In the genomic region with DNA sequence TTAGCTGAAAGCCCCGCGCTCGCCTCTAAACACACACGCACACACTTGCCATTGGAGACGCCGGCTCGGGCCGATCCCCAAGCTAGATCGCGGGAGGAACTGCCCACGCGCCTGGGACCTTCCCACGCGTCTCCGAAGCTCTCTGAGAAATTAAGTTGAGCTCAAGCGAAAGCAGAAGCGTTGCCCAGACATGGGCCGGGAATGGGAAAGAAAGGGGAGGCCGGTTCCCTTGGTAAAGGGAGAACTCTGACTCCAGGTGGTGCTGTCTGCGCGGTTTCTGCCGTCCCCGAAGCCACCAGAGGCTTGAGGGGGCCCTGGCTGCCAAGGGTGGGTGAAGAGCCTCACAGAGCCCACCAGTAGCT, we compare ENCODE assay signal across 8 mouse cellular contexts. TPM values are rescaled to one million over a fixed set of nuclear protein-coding genes. Genes with fewer than 3 reads are reported as not detected.
A peak's percentile ranks its signal among the peaks of the same experiment; 100 is the strongest.
DNase-seq lines count a peak whose midpoint lies in the region; ATAC-seq and TF ChIP-seq lines count a peak whose summit lies in the region.

TSS of gene Sulf2 (minus strand) at position 210 of the 362 bp plus-strand sequence.

- TF ChIP-seq POLR2A in ES-Bruce4 (IDR thresholded peaks at IDR 0.05; ENCODE audit: insufficient read depth, low read length): no peak

- DNase-seq in cerebellum, adult 9-11 months: peak; percentile 14
- DNase-seq in frontal cortex, postnatal 14 days (ENCODE audit: low spot score in 2 of 2): peak; percentile 67 to 71
- peak; percentile 85 for DNase-seq in hindbrain, embryonic 10.5 days (ENCODE audit: low spot score)
- peak; percentile 74 to 84 for DNase-seq in layer of hippocampus, postnatal 10 days (ENCODE audit: low spot score in 2 of 2)
- DNase-seq in ovary, postnatal 10 days (ENCODE audit: low spot score): peak; percentile 48
- DNase-seq in urinary bladder, postnatal 14 days (ENCODE audit: low spot score): peak; percentile 75

- H3K4me1 ChIP-seq in ES-Bruce4 (ENCODE audit: control insufficient read depth, insufficient read depth, low read length): peaks cover 18% of the 10 kb centered on the region
- H3K4me1 ChIP-seq in hindbrain, embryonic 10.5 days (replicated peaks): peaks cover 73% of the 10 kb centered on the region
- peaks cover 43% of the 10 kb centered on the region for H3K4me1 ChIP-seq in lung, embryonic 16.5 days (replicated peaks; ENCODE audit: control insufficient read depth, insufficient read depth, low read length)

- peak within 1 kb of the TSS; percentile 87 for H3K4me3 ChIP-seq in ES-Bruce4 (ENCODE audit: low read depth, low read length)
- peak within 1 kb of the TSS; percentile 82 for H3K4me3 ChIP-seq in hindbrain, embryonic 10.5 days
- peak within 1 kb of the TSS; percentile 66 for H3K4me3 ChIP-seq in lung, embryonic 16.5 days (ENCODE audit: low read length)

- H3K4me2 ChIP-seq in lung, embryonic 16.5 days (ENCODE audit: low read depth, low read length): peak within 1 kb of the TSS; percentile 100

- WGBS in hindbrain, embryonic 10.5 days: under 1% methylated on average over 23 of the region's 23 CpGs
- WGBS in lung, embryonic 16.5 days: under 1% methylated on average over 23 of the region's 23 CpGs

- TF ChIP-seq CTCF in ES-Bruce4 (IDR thresholded peaks at IDR 0.05; ENCODE audit: low read depth, low read length): peak; percentile 46

- peak within 1 kb of the TSS; percentile 99 for H3K27ac ChIP-seq in ES-Bruce4 (ENCODE audit: insufficient read depth, low read length)
- peak within 1 kb of the TSS; percentile 97 for H3K27ac ChIP-seq in hindbrain, embryonic 10.5 days
- peak within 1 kb of the TSS; percentile 51 for H3K27ac ChIP-seq in lung, embryonic 16.5 days (ENCODE audit: low read length)

- peak within 1 kb of the TSS; percentile 100 for H3K9ac ChIP-seq in ES-Bruce4 (ENCODE audit: low read depth, poor library complexity, severe bottlenecking)
- peak within 1 kb of the TSS; percentile 71 for H3K9ac ChIP-seq in lung, embryonic 16.5 days (ENCODE audit: low read length)

- peak; percentile 56 for ATAC-seq in lung, embryonic 16.5 days (ENCODE audit: low read depth)

- TF ChIP-seq EP300 in ES-Bruce4 (IDR thresholded peaks at IDR 0.05; ENCODE audit: insufficient read depth, low read depth, low read length): no peak

- no peaks in the 10 kb centered on the region for H3K9me3 ChIP-seq in ES-Bruce4 (replicated peaks; ENCODE audit: control insufficient read depth, insufficient read depth, low read length, poor library complexity, severe bottlenecking)
- H3K9me3 ChIP-seq in hindbrain, embryonic 10.5 days: peaks cover 3% of the 10 kb centered on the region; the same call in 1 of the 2 replicates
- no peaks in the 10 kb centered on the region for H3K9me3 ChIP-seq in lung, embryonic 16.5 days (ENCODE audit: control insufficient read depth, low read length)

- H3K27me3 ChIP-seq in ES-Bruce4 (ENCODE audit: control insufficient read depth, insufficient read depth, low read length, poor library complexity, severe bottlenecking): no peaks in the 10 kb centered on the region
- peaks cover 32% of the 10 kb centered on the region for H3K27me3 ChIP-seq in hindbrain, embryonic 10.5 days (ENCODE audit: insufficient read depth, poor library complexity, severe bottlenecking)
- peaks cover 26% of the 10 kb centered on the region for H3K27me3 ChIP-seq in lung, embryonic 16.5 days (ENCODE audit: control insufficient read depth, insufficient read depth, low read depth, low read length)

- H3K36me3 ChIP-seq in ES-Bruce4 (ENCODE audit: control insufficient read depth, insufficient read depth, low read length, poor library complexity, severe bottlenecking): no peaks in the 10 kb centered on the region
- peaks cover 11% of the 10 kb centered on the region; the same call in 1 of the 2 replicates for H3K36me3 ChIP-seq in hindbrain, embryonic 10.5 days
- H3K36me3 ChIP-seq in lung, embryonic 16.5 days (ENCODE audit: control insufficient read depth, insufficient read depth, low read length): no peaks in the 10 kb centered on the region

RNA-seq across cellular contexts. Expression of gene Sulf2, which starts in this region (rescaled TPM):
- 116 and 119 TPM in 2 replicates for polyA plus RNA-seq in ES-Bruce4 (2011; ENCODE audit: insufficient read depth, insufficient read length, low read depth, missing spikeins)
- polyA plus RNA-seq in hindbrain, embryonic 10.5 days (2016; fragmentation: Nextera tagmentation; extraction: Ambion mirVana): 83.8 and 87.8 TPM in 2 replicates
- total RNA-seq in layer of hippocampus, postnatal 10 days (2021): 100 to 1,000 TPM; 192 to 224 TPM
- polyA plus RNA-seq in lung, embryonic 16.5 days (2015; fragmentation: Nextera tagmentation; extraction: Ambion mirVana): 23.8 and 28.2 TPM in 2 replicates

Comparison
In these comparisons a context has a peak if more than half of its experiments do, and no peak if none do; other contexts are left out.
1. Peak in every context shown above with its lines: DNase-seq, ATAC-seq, H3K4me3 ChIP-seq and H3K27ac ChIP-seq.
2. DNase-seq: peak in every context shown above with its lines; median percentile 85 in hindbrain, embryonic 10.5 days; 79 in layer of hippocampus, postnatal 10 days; 75 in urinary bladder, postnatal 14 days; 69 in frontal cortex, postnatal 14 days; 48 in ovary, postnatal 10 days; 14 in cerebellum, adult 9-11 months.